Mouse (Mus musculus) NIH3T3 (cell line): Measurements from ENCODE around the gene Lrrc8c.
"Not testable (repeated sequence)": the region's sequence is repeated elsewhere in the genome, so short reads cannot be mapped to it uniquely, and the experiment has no call there.

ENCODE experiments used
- DNase-seq: peaks from one replicate; pipeline ENCODE4 v3.0.0-alpha.2; 2012; ENCODE audit warnings: low read depth

The Lrrc8c gene

DNA sequence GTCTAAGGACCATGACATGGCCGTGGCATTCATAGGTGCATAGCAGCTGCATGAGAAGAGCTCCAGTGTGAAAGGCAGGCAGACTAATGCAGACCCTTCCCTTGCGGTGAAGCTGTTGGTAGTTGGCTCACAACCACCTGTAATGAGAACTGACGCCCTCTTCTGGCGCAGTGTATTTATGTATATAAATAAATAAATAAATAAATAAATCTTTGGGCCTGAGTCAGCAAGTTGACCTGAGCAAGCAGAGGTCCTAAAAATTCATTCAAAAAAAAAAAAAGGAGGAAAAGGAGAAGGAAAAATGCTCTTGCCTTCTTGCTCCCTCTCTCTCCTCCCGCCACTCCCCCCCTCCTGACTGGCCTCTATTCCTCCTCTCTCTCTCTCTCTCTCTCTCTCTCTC is 81.8 kb downstream of the Lrrc8c start:
- peak; percentile 11 for DNase-seq

DNA sequence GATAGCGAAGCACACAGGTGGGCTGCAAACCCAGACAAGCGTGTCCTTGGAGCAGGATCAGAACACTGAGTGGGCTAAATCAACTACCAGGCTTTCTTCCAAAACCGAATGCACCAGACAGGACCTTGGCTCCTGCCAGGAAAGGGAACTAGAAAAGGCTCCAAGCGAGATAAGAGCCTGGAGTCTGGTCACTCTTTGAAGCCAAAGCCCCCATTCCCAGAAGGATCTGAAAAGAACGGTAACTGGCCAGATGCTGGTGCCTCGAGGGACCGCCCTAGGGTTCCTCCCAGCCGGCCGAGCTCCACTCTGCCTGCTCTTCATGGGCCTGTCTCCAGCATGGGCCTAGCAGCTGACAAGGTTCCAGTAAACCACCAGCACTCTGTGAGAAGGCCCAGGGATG is 83.4 kb downstream of the Lrrc8c start:
- no peak for DNase-seq

DNA sequence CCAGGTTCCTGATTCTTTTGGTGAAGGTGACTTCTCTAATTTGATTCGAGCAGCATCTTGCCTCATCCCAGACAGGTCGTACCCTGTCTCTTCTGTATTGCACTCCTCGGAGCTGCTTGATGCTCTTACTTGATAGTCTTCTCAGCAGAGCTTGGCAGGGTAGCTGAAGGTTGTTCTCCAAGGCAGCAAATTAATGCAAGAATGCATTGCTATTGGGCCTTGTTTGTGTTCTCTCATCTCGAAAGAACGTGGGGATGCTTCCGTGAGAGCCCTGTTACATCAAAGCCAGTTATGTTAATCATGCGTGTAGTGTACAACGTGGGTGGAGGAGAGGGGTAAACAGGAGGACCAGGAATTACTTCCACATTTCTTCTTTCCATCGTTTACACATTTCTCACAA is 86.5 kb downstream of the Lrrc8c start:
- no peak for DNase-seq

DNA sequence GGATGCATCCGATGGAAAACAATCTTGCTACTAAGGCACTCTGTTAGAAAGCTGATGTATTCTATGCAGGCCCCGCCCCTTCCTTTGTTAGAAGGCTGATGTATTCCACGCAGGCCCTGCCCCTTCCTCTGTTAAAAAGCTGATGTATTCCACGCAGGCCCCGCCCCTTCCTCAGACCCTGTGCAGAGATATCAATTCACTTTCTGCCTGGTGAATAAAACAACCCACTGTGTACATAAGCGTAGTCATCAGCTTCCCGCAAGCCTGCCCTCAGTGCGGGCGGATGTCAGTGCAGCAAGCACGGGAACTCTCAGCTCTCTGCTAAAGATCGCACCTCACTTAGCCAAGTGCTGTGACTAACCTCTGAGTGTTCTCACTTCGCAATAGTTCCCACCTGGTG is 90.5 kb downstream of the Lrrc8c start:
- no peak for DNase-seq

DNA sequence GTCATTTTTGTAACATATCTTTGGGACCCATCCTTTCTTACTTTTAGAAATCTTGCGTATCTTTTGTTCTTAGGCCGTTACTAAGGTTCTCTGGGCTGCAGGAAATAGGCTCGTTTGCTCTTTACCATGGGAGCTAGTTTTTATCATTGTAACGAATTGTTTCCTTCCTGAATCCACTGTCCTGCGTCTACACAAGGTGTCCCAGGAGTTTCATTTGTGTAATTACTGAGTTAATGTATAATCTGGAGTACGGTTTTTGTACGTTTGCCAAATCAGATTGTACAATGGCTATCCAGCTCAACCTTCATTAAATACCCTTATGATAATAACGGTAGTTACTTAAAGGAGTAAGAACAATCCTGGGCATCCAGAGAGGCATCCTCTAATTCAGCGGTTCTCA is 93.8 kb downstream of the Lrrc8c start:
- no peak for DNase-seq

DNA sequence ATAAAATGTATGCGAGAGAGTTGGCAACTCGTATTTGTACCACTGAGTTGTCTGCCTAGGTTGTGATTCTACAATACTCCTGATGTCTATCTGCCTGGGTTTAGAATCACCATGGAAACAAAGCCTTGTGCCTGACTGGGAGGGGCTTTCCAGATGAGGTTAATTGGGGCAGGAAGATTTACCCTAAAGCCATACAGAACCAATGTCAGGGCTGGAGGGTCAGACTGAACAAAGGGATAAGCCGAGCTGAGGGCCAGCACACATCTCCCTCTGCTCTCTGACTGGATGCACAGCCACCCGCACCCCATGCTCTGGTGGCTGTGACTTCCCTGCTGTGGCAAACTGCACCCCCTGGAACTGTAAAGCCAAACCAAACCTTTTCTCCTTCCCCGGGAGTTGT is 94.8 kb downstream of the Lrrc8c start:
- no peak for DNase-seq

DNA sequence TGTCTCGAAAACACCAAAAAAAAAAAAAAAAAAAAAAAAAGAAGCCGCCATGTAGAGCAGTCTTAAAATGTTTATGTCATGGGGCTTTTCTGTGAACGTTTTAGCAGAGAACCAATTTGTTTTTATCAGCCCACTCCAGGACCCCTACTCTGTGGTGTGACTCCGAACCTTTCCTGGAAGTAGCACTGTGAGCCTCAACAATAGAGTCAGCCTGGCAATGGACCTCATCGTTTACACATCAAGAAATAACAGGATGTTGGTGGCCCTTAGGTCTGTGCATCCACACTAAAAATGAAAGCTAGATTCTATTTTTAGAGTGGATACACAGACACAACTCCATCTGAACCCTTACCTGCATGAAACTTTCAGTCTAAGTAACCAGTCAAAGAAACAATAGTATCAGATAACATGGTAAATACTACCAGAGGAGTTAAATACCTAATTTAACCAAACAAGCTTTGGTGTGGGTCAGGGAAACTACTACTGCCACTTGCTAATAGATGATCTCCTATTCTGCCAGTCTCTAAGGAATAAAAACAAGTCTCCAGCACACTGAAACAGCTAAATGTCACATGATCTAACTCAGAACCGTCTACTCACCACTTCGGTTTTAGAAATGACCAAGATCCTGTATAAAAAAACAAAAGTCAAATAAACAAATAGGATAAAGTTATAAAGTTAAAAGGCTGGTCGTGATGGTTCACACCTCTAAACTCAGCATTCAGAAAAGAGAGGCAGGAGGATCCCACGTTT is 95.7 kb downstream of the Lrrc8c start:
- no peak for DNase-seq

DNA sequence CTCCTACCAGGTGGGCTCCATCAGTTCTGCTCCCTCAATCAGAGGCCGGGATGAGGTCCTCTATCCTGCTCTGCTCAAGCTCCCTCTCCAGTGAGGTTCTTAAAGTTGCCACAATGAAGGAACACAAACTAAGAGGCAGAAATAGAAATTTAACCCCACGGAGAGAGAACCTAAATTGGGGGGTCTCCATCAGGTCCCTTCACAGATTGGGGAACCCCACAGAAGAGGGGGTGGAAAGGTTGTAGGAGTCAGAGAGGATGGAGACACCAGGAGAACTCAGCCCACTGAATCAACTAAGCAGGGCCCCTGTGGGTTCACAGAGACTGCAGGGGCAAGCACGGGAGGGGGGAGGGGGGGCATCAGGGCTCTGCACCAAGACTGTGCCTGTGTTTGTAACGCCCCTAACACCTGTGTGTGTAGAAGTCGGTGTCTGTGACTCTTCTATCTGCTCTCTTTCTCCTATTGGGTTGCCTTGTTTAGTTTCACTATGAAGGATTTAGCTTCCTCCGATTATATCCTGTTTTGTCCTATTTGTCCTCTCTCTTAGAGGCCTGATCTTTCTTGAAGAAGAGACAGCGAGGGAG is 96.8 kb downstream of the Lrrc8c start:
- DNase-seq: no peak

DNA sequence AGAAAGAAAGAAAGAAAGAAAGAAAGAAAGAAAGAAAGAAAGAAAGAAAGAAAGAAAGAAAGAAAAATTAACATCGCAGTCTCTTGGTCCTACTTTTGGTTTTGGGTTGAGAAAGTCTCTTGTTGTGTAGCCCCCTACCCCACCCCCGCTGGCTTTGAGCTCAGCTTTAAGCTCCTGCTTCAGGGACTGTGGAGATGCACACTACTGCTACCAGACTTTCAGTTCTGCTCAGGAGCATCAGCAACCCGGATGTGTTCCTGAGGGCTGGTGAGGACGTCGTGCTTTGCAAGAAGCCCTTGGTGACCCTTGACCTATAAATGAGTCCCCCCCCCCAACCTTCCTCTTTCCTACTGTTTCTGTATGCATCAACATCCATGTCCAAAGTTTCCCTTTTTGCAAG is 97.3 kb downstream of the Lrrc8c start:
- no peak for DNase-seq

DNA sequence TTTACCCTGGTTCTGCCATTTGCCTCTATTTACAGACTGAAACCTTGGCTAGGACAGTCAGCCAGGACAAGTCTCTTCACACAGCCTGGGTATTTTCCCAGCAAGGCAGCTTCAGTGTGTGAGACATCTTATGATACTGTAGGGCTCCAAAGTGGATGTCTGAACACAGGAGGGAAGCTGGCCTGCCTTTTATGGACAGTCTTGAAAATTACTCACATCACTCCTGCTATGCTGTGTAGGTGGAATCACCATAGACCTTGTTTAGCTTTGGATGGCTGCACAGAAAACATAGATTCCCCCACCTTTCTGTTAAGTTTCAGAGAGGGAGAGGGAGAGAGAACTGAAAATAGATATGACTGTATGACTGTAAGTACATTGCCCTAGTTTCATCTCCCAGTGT is 99.3 kb downstream of the Lrrc8c start:
- DNase-seq: no peak

DNA sequence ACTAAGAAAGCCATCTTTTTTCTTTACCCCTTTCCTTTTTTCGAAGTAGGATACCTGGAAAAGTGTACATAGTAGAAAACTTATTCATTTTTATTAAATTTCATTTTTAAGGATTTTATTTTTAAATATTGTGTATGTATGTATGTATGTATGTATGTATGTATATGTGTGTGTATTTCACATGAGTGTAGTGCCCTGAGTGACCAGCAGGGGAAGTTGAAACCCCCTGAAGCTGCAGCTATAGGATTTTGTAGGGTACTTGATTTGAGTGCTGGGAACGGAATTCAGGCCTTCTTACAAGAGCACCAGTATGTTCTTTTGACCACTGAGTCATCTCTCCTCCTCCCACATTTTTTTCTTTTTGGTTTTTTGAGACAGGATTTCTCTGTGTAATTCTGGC is 100.5 kb downstream of the Lrrc8c start:
- no peak for DNase-seq

DNA sequence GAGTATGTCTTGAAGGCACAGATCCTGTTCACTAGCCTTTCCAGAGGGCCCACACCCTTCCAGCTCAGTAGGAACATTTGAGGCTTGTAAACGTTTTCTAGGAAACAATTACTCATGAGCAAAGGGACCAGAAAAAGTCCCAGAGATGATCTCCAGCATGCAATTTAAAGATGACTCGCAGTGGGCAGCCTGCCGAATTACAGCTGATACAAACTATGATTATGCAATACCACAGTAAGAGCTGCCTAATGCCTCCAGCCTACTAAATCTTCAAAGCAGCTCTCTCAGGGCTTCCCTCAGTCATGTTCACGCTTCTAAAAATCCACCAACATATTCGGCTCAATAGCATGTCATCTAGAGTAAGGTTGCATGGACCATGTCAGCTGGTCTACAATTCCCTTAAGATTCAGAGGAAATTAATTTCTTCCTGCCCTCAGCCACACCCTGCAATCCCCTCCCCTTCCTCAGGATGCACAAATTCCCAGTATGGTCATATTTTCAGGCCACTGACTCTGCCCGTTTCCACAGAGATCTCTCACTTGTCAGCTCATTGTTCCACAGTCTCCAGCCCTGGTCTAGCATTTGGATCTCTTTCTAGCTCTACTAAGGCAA is 101.4 kb downstream of the Lrrc8c start:
- peak; percentile 83 for DNase-seq

DNA sequence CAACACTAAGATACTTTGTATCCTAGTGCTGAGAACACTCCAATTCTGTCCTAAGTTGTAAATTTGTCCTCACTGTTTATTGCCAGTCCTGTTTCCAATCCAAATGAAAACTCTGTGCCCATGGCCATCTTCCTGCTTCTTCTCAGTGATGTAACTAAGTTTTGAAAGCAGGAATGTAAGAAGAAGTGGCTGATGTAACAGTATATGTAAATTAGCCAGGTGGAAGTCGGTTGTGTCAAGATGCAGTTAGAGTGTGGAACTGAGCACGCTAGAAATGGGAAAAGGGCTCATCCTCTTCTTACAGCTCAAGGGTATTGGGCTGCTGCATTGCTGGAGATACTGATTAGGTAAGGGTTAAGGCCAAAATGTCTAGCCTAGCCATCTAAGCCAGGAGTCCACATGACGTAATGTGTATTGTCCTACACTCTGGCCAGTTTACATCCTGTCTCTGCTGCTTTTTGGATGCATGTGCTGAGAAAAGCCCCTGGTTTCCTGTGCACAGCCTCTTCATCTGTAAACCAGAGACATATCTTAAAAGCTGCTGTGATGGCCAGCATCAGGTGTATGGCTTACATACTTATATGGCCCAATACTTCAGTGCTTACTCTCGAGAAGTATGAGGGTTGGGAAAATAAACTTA is 104.0 kb downstream of the Lrrc8c start:
- DNase-seq: no peak

DNA sequence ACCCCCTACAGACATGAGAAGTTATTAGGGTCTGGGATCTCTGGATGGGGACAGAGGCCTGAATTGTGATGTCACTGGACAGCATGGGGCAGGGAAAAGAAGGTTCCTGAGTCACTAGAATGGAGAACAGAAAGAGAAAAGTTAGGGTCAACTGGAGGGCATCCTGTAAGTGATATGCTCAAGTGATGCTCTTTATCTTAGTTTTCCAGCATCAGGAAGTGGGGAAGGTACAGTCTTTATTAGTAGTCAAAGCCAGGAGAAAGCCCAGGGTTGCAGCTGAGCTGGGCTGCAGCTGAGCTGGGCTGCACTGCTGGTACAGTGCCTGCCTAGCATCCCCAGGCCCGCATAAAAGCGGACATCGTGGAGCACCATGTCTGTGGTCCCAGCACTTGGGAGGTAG is 105.1 kb downstream of the Lrrc8c start:
- DNase-seq: no peak

DNA sequence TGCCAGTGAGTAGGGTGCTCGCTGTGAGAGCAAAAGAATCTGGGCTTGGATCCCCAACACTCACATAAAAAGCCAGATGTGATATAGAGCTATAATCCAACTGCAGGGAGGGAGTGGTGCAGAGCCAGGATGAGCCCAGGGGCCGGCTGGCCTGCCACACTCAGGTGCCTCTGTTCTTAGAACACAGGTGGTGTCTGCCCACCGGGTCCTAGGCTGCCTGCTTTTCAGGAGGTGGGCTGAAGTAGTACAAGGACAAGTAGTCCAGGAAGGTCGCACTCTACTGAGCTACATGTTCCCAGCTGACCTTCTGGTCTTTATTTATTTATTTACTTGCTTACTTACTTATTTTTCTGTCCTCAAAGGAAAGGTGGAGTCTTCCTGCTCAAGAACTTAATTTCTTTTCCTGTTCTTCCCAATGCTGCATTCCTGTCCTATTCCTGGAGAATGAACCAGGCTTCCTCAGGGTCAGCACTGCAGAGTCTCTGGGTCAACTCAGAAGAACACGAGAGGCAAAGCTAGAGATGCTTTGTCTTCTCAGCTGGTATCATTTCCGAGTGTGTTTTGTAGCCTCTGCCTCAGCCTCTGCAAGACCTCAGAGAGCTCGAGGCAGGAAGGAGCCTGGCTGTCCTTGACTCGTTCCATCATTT is 106.4 kb downstream of the Lrrc8c start:
- DNase-seq: no peak

DNA sequence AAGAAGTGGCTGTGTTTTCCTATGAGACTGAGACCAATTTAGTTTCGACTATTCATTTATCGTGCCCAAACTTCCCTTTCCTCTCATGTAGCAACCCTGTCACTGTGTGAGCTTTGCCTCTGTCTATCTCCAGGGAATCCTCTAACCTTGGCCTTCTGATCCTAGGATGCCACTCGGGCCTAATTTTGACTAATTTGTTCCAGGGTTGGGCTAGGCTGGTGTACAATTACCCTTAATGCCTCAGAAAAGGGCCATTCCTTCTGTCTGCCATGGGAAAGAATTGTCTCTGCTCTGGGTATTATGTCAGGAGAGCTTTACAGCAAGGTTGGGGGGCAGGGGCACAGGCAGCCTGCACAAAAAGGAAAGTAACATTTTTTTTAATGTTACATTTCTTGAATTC is 107.2 kb downstream of the Lrrc8c start:
- no peak for DNase-seq

DNA sequence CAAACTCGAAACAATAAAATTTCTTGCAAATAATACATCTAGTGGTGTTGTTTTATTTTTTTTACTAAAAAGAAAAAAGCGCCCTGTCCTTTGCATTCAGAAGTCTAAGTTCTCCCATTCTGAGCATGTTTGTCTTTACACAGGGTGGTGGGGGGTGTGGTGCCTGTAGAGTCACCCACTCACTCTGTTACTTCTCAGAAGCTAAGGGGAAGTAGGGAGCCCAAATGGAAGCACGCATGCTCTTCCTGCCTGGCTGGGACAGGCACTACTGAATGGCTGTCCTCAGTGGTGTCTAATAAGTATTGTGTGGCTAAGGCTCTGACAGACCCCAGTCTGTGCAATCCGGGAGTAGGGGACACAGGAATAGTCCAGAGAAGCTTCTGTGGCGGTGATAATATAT is 107.9 kb downstream of the Lrrc8c start:
- DNase-seq: no peak

DNA sequence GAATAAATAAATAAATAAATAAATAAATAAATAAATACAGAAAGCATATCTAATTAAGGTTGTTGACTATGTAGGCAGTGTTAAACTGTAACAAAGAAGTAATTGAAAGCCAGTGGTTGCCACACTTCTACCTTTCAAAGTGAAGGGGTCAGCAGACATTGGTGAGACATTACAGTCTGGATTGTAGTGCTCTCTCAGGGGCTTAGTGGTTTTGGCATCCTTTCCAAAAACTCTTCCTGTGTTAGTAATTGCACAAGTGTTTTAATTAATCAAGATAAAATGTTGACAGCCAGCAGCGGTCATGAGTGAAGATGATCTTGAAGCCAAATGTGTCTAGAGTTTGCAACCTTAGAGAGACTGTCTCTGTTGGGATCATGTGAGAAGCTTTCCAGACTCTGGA is 110.8 kb downstream of the Lrrc8c start:
- DNase-seq: no peak

DNA sequence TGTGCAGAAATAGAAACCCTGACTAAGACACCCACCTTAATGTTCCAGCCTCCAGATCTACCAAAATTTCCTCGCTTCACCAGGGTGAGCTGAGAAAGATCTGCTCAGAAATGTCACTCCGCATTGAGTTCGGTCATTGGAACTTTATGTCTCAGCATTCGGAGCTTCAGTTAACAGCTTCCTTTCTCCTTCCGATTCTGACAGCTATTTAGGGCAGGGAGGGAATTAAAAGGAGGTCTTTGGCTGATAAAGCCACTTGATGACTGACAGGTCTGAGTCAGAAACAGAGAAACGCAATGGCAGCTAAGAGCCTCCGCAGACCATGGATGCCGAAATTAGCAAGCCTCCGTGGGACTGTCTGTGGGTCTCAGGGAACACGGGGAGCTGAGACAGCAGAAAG is 112.9 kb downstream of the Lrrc8c start:
- no peak for DNase-seq

DNA sequence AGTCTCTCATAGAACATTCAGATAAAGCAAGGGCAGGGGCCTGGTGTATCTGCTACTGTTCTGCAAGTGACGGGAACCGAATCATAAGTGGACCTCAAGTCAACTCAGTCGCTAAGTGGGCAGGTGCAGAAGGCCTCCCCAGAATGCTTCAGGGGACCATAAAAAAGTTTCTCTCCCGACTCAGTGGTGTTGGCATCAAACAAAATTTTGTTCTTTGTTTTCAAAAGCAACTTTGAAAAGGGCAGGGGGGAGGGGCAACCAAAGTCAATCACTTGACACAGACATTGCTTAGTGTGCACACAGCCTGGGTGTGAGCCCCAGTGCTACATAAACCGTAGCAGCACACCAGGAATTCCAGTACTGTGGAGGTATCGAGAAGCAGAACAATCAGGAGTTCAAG is 116.4 kb downstream of the Lrrc8c start:
- no peak for DNase-seq

DNA sequence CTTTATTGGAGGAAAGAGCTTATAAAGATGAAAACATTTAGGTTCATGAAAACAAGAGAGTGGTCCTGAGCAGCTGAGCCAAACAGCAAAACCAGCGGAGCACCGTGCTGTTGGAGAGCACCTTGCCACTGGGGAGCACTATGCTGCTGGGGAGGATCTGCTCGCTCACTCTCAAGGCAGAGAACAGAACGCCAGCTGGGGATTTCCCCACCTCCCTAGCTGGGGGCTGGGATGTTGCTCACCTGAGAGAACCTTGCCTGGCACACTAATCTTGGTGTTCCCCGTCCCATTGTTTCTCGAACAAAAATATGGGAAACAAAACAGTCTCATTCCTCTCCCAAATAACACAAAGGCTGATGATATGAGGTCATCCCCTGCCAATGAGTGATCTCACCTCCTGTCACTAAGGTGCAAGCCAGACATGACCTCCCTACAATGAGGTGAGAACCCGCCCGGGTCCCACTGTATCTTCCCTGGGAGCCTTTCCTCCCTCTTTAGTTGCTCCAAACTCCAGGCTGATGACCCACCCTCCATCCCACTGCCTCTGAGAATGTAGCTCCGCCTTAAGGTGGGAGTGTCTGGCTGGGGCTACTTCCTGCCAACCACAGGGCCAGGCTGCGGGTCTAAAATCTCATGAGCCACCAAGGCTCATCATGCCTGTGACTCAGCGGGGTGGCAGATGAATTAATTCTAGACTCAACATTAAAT is 117.5 kb downstream of the Lrrc8c start:
- peak; percentile 29 for DNase-seq

DNA sequence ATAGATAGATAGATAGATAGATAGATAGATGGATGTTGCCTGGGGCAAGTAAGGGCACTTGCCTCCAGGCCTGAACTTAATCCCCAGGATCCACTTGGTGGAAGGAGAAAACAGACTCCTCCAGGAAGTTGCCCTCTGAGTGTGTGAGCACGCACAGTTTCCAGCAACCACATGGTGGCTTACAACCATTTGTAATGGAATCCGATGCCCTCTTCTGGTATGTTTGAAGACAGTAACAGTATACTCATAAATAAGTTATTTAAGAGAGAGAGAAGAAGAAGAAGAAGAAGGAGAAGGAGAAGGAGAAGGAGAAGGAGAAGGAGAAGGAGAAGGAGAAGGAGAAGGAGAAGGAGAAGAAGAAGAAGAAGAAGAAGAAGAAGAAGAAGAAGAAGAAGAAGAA is 119.1 kb downstream of the Lrrc8c start:
- not testable (repeated sequence) for DNase-seq
